8 mouse cellular contexts compared by ENCODE assay signal in genomic region chr17:35822564-35822963, GRCm38 (mm10). TPM values are rescaled to one million over a fixed set of nuclear protein-coding genes. Genes with fewer than 3 reads are reported as not detected.
DNase-seq lines count a peak whose midpoint lies in the region; ATAC-seq and TF ChIP-seq lines count a peak whose summit lies in the region.

No protein-coding gene starts in this region.

- TF ChIP-seq CTCF in cerebellum, adult 2 months (IDR thresholded peaks at IDR 0.05; ENCODE audit: borderline replicate concordance, insufficient read depth, low read depth, low read length) = no peak
- TF ChIP-seq CTCF in intestine, postnatal 0 days (IDR thresholded peaks at IDR 0.05; ENCODE audit: low read depth) = no peak

- no peak for DNase-seq in cerebellum, adult 2 months
- DNase-seq in cerebellum, postnatal 25 days = no peak
- no peak for DNase-seq in testis, postnatal 14 days (ENCODE audit: low spot score)
- DNase-seq in lung, postnatal 36 days = no peak

- no peak for ATAC-seq in megakaryocyte, adult 5-6 weeks (ENCODE audit: poor library complexity, severe bottlenecking)
- ATAC-seq in intestine, postnatal 0 days = 0 out of 2 replicates have a peak, but pooled peaks have one; percentile 0
- peak; percentile 11; the same call in 1 of the 2 replicates for ATAC-seq in neural tube, embryonic 15.5 days (ENCODE audit: low FRiP score)

- 4% methylated on average over 11 of the region's 11 CpGs for WGBS in cerebellum, adult 2 months
- WGBS in intestine, postnatal 0 days = 5% methylated on average over 11 of the region's 11 CpGs
- 2% methylated on average over 11 of the region's 11 CpGs for WGBS in neural tube, embryonic 15.5 days

- peaks cover 7% of the 10 kb centered on the region for H3K4me1 ChIP-seq in cerebellum, adult 2 months (ENCODE audit: control insufficient read depth, insufficient read depth, low read length)
- peaks cover 62% of the 10 kb centered on the region for H3K4me1 ChIP-seq in megakaryocyte, embryonic 14.5 days
- no peaks in the 10 kb centered on the region for H3K4me1 ChIP-seq in intestine, postnatal 0 days (replicated peaks; ENCODE audit: control insufficient read depth, insufficient read depth, low read length)
- peaks cover 41% of the 10 kb centered on the region for H3K4me1 ChIP-seq in neural tube, embryonic 15.5 days

- TF ChIP-seq POLR2A in cerebellum, adult 2 months (IDR thresholded peaks at IDR 0.05; ENCODE audit: borderline replicate concordance, insufficient read depth, low read length) = no peak

- peak overlapping the region; percentile 77 for H3K9ac ChIP-seq in intestine, postnatal 0 days (ENCODE audit: low read depth, low read length)
- peak overlapping the region; percentile 73 for H3K9ac ChIP-seq in neural tube, embryonic 15.5 days (replicated peaks)

- peaks cover 36% of the 10 kb centered on the region for H3K36me3 ChIP-seq in megakaryocyte, embryonic 14.5 days (replicated peaks; ENCODE audit: low read length)
- peaks cover 22% of the 10 kb centered on the region for H3K36me3 ChIP-seq in intestine, postnatal 0 days (ENCODE audit: control insufficient read depth, insufficient read depth)
- peaks cover 22% of the 10 kb centered on the region for H3K36me3 ChIP-seq in neural tube, embryonic 15.5 days

- H3K4me3 ChIP-seq in cerebellum, adult 2 months (replicated peaks; ENCODE audit: insufficient read depth, low read depth, low read length) = peak overlapping the region; percentile 86
- peak overlapping the region; percentile 98 for H3K4me3 ChIP-seq in megakaryocyte, embryonic 14.5 days (replicated peaks)
- H3K4me3 ChIP-seq in intestine, postnatal 0 days (ENCODE audit: low read depth, low read length) = peak overlapping the region; percentile 69
- H3K4me3 ChIP-seq in neural tube, embryonic 15.5 days (replicated peaks) = peak overlapping the region; percentile 77

- H3K9me3 ChIP-seq in megakaryocyte, embryonic 14.5 days = no peaks in the 10 kb centered on the region
- H3K9me3 ChIP-seq in intestine, postnatal 0 days (ENCODE audit: control insufficient read depth) = no peaks in the 10 kb centered on the region
- H3K9me3 ChIP-seq in neural tube, embryonic 15.5 days (replicated peaks) = no peaks in the 10 kb centered on the region

- H3K4me2 ChIP-seq in intestine, postnatal 0 days (replicated peaks; ENCODE audit: low read depth) = peak overlapping the region; percentile 93
- peak overlapping the region; percentile 94 for H3K4me2 ChIP-seq in neural tube, embryonic 15.5 days

- H3K27me3 ChIP-seq in cerebellum, adult 2 months (ENCODE audit: control insufficient read depth, insufficient read depth, low read length) = no peaks in the 10 kb centered on the region
- no peaks in the 10 kb centered on the region for H3K27me3 ChIP-seq in megakaryocyte, embryonic 14.5 days (replicated peaks)
- H3K27me3 ChIP-seq in intestine, postnatal 0 days (replicated peaks; ENCODE audit: control insufficient read depth, insufficient read depth, low read length) = no peaks in the 10 kb centered on the region
- 0 out of 2 replicates have a peak, but pooled peaks cover 8% of the 10 kb centered on the region for H3K27me3 ChIP-seq in neural tube, embryonic 15.5 days (replicated peaks)

- H3K27ac ChIP-seq in cerebellum, adult 2 months (ENCODE audit: insufficient read depth, low read length) = peak overlapping the region; percentile 43
- peak overlapping the region; percentile 91 for H3K27ac ChIP-seq in intestine, postnatal 0 days (ENCODE audit: low read depth, low read length)
- peak overlapping the region; percentile 88 for H3K27ac ChIP-seq in neural tube, embryonic 15.5 days (replicated peaks)

RNA-seq across cellular contexts. Expression of gene Flot1, which starts 0.5 kb away (rescaled TPM):
- 129 and 140 TPM in 2 replicates for polyA plus RNA-seq in cerebellum, adult 2 months (2012; rRNA removed)
- 43.6 and 163 TPM in 2 replicates for polyA plus RNA-seq in megakaryocyte, embryonic 14.5 days (2012; ENCODE audit: insufficient read depth, low replicate concordance)
- 73.5 and 95.0 TPM in 2 replicates for total RNA-seq in megakaryocyte, adult 5-6 weeks (2015)
- 124 and 127 TPM in 2 replicates for total RNA-seq in megakaryocyte, adult 5-6 weeks (2017)
- 56.4 and 57.8 TPM in 2 replicates for polyA plus RNA-seq in intestine, postnatal 0 days (2015; fragmentation: Nextera tagmentation; extraction: Ambion mirVana)
- polyA plus RNA-seq in neural tube, embryonic 15.5 days (2015; fragmentation: Nextera tagmentation; extraction: Ambion mirVana) = 131 and 141 TPM in 2 replicates

RNA-seq across cellular contexts. Expression of gene Ier3, which starts 1.1 kb away (rescaled TPM):
- 22.6 and 25.2 TPM in 2 replicates for polyA plus RNA-seq in cerebellum, adult 2 months (2012; rRNA removed)
- polyA plus RNA-seq in megakaryocyte, embryonic 14.5 days (2012; ENCODE audit: insufficient read depth, low replicate concordance) = 62.2 and 65.8 TPM in 2 replicates
- 21.1 and 22.8 TPM in 2 replicates for total RNA-seq in megakaryocyte, adult 5-6 weeks (2015)
- 15.7 and 20.5 TPM in 2 replicates for total RNA-seq in megakaryocyte, adult 5-6 weeks (2017)
- polyA plus RNA-seq in intestine, postnatal 0 days (2015; fragmentation: Nextera tagmentation; extraction: Ambion mirVana) = 34.6 and 36.9 TPM in 2 replicates
- polyA plus RNA-seq in neural tube, embryonic 15.5 days (2015; fragmentation: Nextera tagmentation; extraction: Ambion mirVana) = 14.9 and 15.5 TPM in 2 replicates

RNA-seq across cellular contexts. Expression of gene Tubb5, which starts 15.5 kb away (rescaled TPM):
- polyA plus RNA-seq in cerebellum, adult 2 months (2012; rRNA removed) = 320 TPM in 2 replicates
- 96.5 and 217 TPM in 2 replicates for polyA plus RNA-seq in megakaryocyte, embryonic 14.5 days (2012; ENCODE audit: insufficient read depth, low replicate concordance)
- 649 TPM in 2 replicates for total RNA-seq in megakaryocyte, adult 5-6 weeks (2015)
- total RNA-seq in megakaryocyte, adult 5-6 weeks (2017) = 751 and 811 TPM in 2 replicates
- polyA plus RNA-seq in intestine, postnatal 0 days (2015; fragmentation: Nextera tagmentation; extraction: Ambion mirVana) = 233 and 240 TPM in 2 replicates
- polyA plus RNA-seq in neural tube, embryonic 15.5 days (2015; fragmentation: Nextera tagmentation; extraction: Ambion mirVana) = 1,339 and 1,471 TPM in 2 replicates

RNA-seq across cellular contexts. Expression of gene Mdc1, which starts 18.8 kb away (rescaled TPM):
- polyA plus RNA-seq in cerebellum, adult 2 months (2012; rRNA removed) = 12.1 and 16.1 TPM in 2 replicates
- polyA plus RNA-seq in megakaryocyte, embryonic 14.5 days (2012; ENCODE audit: insufficient read depth, low replicate concordance) = 1.2 and 2.3 TPM in 2 replicates
- 37.6 and 62.8 TPM in 2 replicates for total RNA-seq in megakaryocyte, adult 5-6 weeks (2015)
- 17.3 and 18.6 TPM in 2 replicates for total RNA-seq in megakaryocyte, adult 5-6 weeks (2017)
- 2.3 and 2.7 TPM in 2 replicates for polyA plus RNA-seq in intestine, postnatal 0 days (2015; fragmentation: Nextera tagmentation; extraction: Ambion mirVana)
- polyA plus RNA-seq in neural tube, embryonic 15.5 days (2015; fragmentation: Nextera tagmentation; extraction: Ambion mirVana) = 7.9 and 9.7 TPM in 2 replicates

RNA-seq across cellular contexts. Expression of gene Nrm, which starts 38.6 kb away (rescaled TPM):
- polyA plus RNA-seq in cerebellum, adult 2 months (2012; rRNA removed) = 8.6 and 12.0 TPM in 2 replicates
- 5.6 TPM in 1 of 2 replicates, not detected in the other for polyA plus RNA-seq in megakaryocyte, embryonic 14.5 days (2012; ENCODE audit: insufficient read depth, low replicate concordance)
- total RNA-seq in megakaryocyte, adult 5-6 weeks (2015) = 88.5 and 114 TPM in 2 replicates
- 80.1 and 82.8 TPM in 2 replicates for total RNA-seq in megakaryocyte, adult 5-6 weeks (2017)
- 19.8 and 20.6 TPM in 2 replicates for polyA plus RNA-seq in intestine, postnatal 0 days (2015; fragmentation: Nextera tagmentation; extraction: Ambion mirVana)
- 17.6 and 26.7 TPM in 2 replicates for polyA plus RNA-seq in neural tube, embryonic 15.5 days (2015; fragmentation: Nextera tagmentation; extraction: Ambion mirVana)
